Mouse (Mus musculus): ENCODE measurements around the gene Strn3. TPM values are rescaled to one million over a fixed set of nuclear protein-coding genes. Genes with fewer than 3 reads are reported as not detected.
"Not testable (repeated sequence)": the region's sequence is repeated elsewhere in the genome, so short reads cannot be mapped to it uniquely, and the experiment has no call there.

Strn3 gene
- polyA plus RNA-seq, 1 experiment from 2014 or later, result 41.5 TPM

DNA sequence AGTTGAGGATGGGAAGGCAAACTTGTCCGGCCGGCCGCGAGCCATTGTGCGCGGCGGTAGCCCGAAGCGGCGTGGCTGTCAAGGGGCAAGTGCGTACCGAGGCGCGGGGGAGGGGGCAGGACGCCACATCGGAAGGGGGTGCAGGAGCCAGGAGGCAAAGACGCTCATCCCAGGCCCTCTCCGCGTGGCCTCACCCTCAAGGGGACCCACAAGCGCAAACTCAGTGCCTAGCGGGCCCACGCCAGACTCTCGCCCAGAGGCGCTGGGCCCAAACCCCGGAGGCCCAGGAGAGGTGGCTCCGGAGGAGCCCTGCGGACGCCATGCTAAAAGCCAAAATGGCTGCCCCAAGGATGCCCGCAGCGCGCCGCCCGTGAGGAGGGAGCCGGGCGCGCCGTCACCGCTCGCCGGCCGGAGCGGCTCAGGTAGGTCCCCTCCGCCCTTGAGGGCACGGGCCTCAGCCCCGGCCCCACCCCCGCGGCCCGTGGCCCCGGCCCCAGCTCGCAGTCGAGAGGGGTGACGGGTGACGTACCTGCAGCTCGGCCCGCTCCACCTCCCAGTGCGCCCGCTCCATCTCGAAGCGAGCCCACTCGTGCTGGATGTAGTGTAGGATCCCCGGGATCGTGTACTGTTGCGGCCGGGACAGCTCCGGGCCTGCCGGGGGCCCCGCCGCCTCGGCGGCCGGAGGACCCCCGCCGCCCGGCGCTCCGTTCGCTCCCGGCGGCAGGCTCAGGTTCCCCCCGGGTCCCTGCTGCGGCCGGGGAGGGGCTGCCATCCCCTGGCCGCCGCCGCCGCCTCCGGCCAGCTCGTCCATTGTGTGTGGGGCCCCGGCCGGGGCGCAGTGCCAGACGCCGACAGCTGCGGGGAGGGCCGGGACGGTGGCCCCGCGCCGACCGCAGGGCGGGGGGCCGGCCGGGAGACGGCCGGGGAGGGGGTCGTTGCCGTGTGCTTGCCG is 528 bp downstream of the Strn3 start, which contains the start of gene Ap4s1:
TSS of gene Ap4s1 (plus strand) at position 141 of the 952 bp plus-strand sequence.
- H3K9me3 ChIP-seq (replicated peaks), result no peaks in the 10 kb centered on the region
- under 1% methylated on average over 105 of the region's 108 CpGs for WGBS
- peak within 1 kb of the TSS; percentile 100 for H3K27ac ChIP-seq
- H3K4me3 ChIP-seq, result peak within 1 kb of the TSS; percentile 97
- H3K27me3 ChIP-seq (ENCODE audit: low read depth, poor library complexity, severe bottlenecking), result no peaks in the 10 kb centered on the region
- DNase-seq (ENCODE audit: low spot score), result peak; percentile 85
- peaks cover 13% of the 10 kb centered on the region; the same call in 1 of the 2 replicates for H3K4me1 ChIP-seq
- H3K36me3 ChIP-seq, result no peaks in the 10 kb centered on the region

DNA sequence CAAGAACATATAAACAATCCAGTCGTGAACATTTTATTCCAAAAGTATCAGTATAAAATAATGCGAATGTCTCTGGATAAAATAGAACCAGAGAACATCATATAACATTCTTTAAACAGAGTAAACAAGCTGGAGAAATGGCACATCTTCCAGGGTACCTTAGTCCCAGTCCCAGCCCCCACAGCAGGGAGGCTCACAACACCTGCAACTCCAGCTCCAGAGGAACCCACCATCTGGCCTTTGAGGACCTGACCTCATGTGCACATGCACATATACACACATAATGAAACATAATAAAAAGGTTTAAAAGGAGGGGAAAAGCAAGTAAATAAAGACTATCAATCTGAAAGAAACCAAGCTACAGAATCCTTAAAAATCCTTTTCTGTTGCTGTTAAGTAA is 3.2 kb downstream of the Strn3 start:
- H3K9me3 ChIP-seq (replicated peaks), result no peaks in the 10 kb centered on the region

GRCm38 (mm10) chr12:51678844-51679243 is 12.9 kb downstream of the Strn3 start:
- no peaks in the 10 kb centered on the region for H3K9me3 ChIP-seq (replicated peaks)
- no peaks in the 10 kb centered on the region for H3K4me1 ChIP-seq
- H3K27me3 ChIP-seq (ENCODE audit: low read depth, poor library complexity, severe bottlenecking), result no peaks in the 10 kb centered on the region
- no peak overlapping the region for H3K27ac ChIP-seq
- H3K36me3 ChIP-seq, result peaks cover 9% of the 10 kb centered on the region; the same call in 1 of the 2 replicates
- 85% methylated on average over 1 of the region's 1 CpGs for WGBS
- no peak overlapping the region for H3K4me3 ChIP-seq
- DNase-seq (ENCODE audit: low spot score), result no peak

More for the DNA sequence above, 3.2 kb downstream of the Strn3 start:
- 93% methylated on average over 2 of the region's 2 CpGs for whole genome bisulfite sequencing
- H3K27ac ChIP-seq, result no peak overlapping the region
- H3K4me3 ChIP-seq, result no peak overlapping the region
- no peaks in the 10 kb centered on the region for H3K27me3 ChIP-seq (ENCODE audit: low read depth, poor library complexity, severe bottlenecking)
- peaks cover 4% of the 10 kb centered on the region; the same call in 1 of the 2 replicates for H3K36me3 ChIP-seq
- H3K4me1 ChIP-seq, result peaks cover 13% of the 10 kb centered on the region; the same call in 1 of the 2 replicates
- DNase-seq (ENCODE audit: low spot score), result no peak

- Histone ChIP-seq H3K27me3 (ENCODE audit: low read depth, poor library complexity, severe bottlenecking) (no peaks in the 10 kb centered on the region), H3K4me3 (no peak overlapping the region), H3K4me1 (peaks cover 8% of the 10 kb centered on the region; the same call in 1 of the 2 replicates), H3K36me3 (0 out of 2 replicates have a peak, but pooled peaks cover 3% of the 10 kb centered on the region), H3K27ac (no peak overlapping the region), H3K9me3 (replicated peaks) (no peaks in the 10 kb centered on the region)
- DNase-seq (ENCODE audit: low spot score), result no peak
- WGBS, result 78% methylated on average over 2 of the region's 2 CpGs
These were observed 15.3 kb downstream of the Strn3 start for GRCm38 (mm10) chr12:51676442-51676841.

DNA sequence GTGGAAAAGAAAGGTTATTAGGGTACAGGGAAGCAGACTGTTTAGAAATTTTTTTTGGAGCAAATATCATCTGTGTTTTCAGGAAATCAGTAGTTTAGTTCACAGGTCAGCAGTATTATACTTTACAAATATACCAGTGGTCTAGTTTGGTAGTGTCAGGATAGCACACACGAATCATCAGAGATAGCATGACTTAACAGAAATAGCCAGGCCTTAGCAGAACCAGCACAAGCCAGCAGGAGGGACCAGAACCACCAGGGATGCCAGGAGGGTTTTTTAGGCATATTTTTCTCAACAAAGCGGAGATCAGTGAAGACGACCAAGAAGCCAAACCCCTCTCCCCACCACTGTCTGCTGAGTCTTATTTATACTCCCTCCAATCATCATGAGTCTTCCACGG is 18.4 kb downstream of the Strn3 start:
- H3K36me3 ChIP-seq, result no peaks in the 10 kb centered on the region
- WGBS, result 72% methylated on average over 4 of the region's 4 CpGs
- no peaks in the 10 kb centered on the region for H3K27me3 ChIP-seq (ENCODE audit: low read depth, poor library complexity, severe bottlenecking)
- H3K4me3 ChIP-seq, result no peak overlapping the region
- peaks cover 9% of the 10 kb centered on the region; the same call in 1 of the 2 replicates for H3K4me1 ChIP-seq
- no peak for DNase-seq (ENCODE audit: low spot score)
- H3K9me3 ChIP-seq (replicated peaks), result no peaks in the 10 kb centered on the region
- no peak overlapping the region for H3K27ac ChIP-seq

DNA sequence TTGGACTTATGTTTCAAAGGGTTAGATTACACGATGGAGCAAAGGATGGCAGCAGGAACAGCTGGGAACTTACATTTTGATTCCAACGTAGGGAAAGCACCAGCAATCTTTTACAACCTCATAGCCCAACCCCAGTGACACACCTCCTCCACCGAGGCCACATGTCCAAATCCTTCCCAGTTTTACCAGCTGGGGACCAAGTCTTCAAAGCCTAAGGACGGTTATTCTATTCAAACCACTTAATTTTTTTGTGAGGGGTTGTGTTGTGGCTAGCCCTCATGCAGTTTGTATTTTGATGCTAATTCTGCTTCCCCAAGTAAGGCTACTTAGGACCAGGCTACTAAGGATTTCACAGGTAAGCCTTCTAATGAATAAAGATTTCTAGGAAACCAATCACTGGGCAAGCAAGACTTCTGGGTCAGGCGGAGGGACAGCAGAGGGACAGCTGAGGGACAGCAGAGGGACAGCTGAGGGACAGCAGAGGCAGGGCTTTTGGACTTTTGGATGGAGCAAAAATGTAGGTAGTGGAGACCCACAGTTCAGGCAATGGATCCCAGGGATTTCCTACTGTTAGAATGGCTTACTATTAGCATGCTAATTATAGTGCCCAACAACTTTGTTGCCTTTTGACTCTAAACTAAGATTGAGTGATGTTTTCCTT is 20.3 kb downstream of the Strn3 start:
- no peak for DNase-seq (ENCODE audit: low spot score)
- Histone ChIP-seq H3K4me3 (no peak overlapping the region), H3K27ac (no peak overlapping the region), H3K36me3 (no peaks in the 10 kb centered on the region), H3K4me1 (peaks cover 9% of the 10 kb centered on the region; the same call in 1 of the 2 replicates), H3K27me3 (ENCODE audit: low read depth, poor library complexity, severe bottlenecking) (no peaks in the 10 kb centered on the region), H3K9me3 (replicated peaks) (no peaks in the 10 kb centered on the region)
- WGBS, result 33% methylated on average over 5 of the region's 5 CpGs

- no peaks in the 10 kb centered on the region for H3K36me3 ChIP-seq
- H3K4me3 ChIP-seq, result no peak overlapping the region
- H3K27me3 ChIP-seq (ENCODE audit: low read depth, poor library complexity, severe bottlenecking), result no peaks in the 10 kb centered on the region
- 84% methylated on average over 4 of the region's 4 CpGs for WGBS
- no peak overlapping the region for H3K27ac ChIP-seq
- no peaks in the 10 kb centered on the region for H3K9me3 ChIP-seq (replicated peaks)
- H3K4me1 ChIP-seq, result 0 out of 2 replicates have a peak, but pooled peaks cover 4% of the 10 kb centered on the region
- DNase-seq (ENCODE audit: low spot score), result no peak
These were observed 24.8 kb downstream of the Strn3 start for GRCm38 (mm10) chr12:51666708-51667430.

GRCm38 (mm10) chr12:51663908-51664307 is 27.8 kb downstream of the Strn3 start:
- H3K36me3 ChIP-seq, result no peaks in the 10 kb centered on the region
- no peaks in the 10 kb centered on the region for H3K9me3 ChIP-seq (replicated peaks)
- H3K27ac ChIP-seq, result no peak overlapping the region
- no peaks in the 10 kb centered on the region for H3K4me1 ChIP-seq
- no peak for DNase-seq (ENCODE audit: low spot score)
- H3K27me3 ChIP-seq (ENCODE audit: low read depth, poor library complexity, severe bottlenecking), result no peaks in the 10 kb centered on the region
- no peak overlapping the region for H3K4me3 ChIP-seq

GRCm38 (mm10) chr12:51663011-51663410 is 28.7 kb downstream of the Strn3 start:
- no peaks in the 10 kb centered on the region for H3K9me3 ChIP-seq (replicated peaks)
- no peaks in the 10 kb centered on the region for H3K36me3 ChIP-seq
- DNase-seq (ENCODE audit: low spot score), result no peak
- no peak overlapping the region for H3K27ac ChIP-seq
- no peaks in the 10 kb centered on the region for H3K4me1 ChIP-seq
- H3K27me3 ChIP-seq (ENCODE audit: low read depth, poor library complexity, severe bottlenecking), result no peaks in the 10 kb centered on the region
- no peak overlapping the region for H3K4me3 ChIP-seq

GRCm38 (mm10) chr12:51655944-51656465 is 35.7 kb downstream of the Strn3 start:
- H3K27ac ChIP-seq, result no peak overlapping the region
- peaks cover 35% of the 10 kb centered on the region for H3K36me3 ChIP-seq
- 88% methylated on average over 1 of the region's 1 CpGs for WGBS
- no peaks in the 10 kb centered on the region for H3K4me1 ChIP-seq
- H3K4me3 ChIP-seq, result no peak overlapping the region
- no peaks in the 10 kb centered on the region for H3K27me3 ChIP-seq (ENCODE audit: low read depth, poor library complexity, severe bottlenecking)
- no peaks in the 10 kb centered on the region for H3K9me3 ChIP-seq (replicated peaks)
- no peak for DNase-seq (ENCODE audit: low spot score)

DNA sequence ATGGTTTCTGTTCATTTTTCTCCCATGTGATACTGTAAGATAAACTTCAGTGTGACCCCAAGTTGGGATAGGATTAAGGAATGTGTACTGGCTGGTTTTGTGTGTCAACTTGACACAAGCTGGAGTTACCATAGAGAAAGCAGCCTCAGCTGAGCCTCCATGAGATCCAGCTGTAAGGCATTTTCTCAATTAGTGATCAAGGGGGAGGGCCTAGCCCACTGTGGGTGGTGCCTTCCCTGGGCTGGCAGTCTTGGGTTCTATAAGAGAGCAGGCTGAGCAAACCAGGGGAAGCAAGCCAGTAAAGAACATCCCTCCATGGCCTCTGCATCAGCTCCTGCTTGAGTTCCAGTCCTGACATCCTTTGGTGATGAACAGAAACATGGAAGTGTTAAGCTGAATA is 42.3 kb downstream of the Strn3 start:
- H3K4me1 ChIP-seq; H3K27ac ChIP-seq; H3K9me3 ChIP-seq (replicated peaks); H3K4me3 ChIP-seq; DNase-seq (ENCODE audit: low spot score); H3K27me3 ChIP-seq (ENCODE audit: low read depth, poor library complexity, severe bottlenecking): not testable (repeated sequence)
- H3K36me3 ChIP-seq, result peaks cover 74% of the 10 kb centered on the region

DNA sequence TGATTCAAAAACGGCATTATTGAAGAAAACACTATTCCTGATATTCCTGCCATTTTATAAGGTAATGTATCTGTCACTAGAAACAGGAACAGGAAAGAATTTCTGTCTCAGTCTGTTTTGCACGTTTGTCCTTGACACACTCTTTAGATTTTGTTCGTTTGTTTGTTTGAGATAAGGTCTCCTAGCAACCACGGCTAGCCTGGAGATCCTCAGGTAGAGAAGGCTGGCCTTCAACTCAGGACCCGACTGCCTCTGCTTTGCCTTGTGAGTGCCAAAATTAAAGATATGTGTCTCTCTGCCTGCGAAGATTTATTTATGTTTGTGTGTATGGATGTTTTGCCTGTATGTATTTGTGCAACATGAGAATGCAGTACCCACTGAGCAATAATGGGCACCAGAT is 49.8 kb downstream of the Strn3 start:
- H3K4me3 ChIP-seq, result no peak overlapping the region
- peaks cover 33% of the 10 kb centered on the region for H3K36me3 ChIP-seq
- DNase-seq (ENCODE audit: low spot score), result no peak
- H3K4me1 ChIP-seq, result no peaks in the 10 kb centered on the region
- H3K27ac ChIP-seq, result no peak overlapping the region
- H3K27me3 ChIP-seq (ENCODE audit: low read depth, poor library complexity, severe bottlenecking), result no peaks in the 10 kb centered on the region
- 57% methylated on average over 6 of the region's 6 CpGs for whole genome bisulfite sequencing
- H3K9me3 ChIP-seq (replicated peaks), result no peaks in the 10 kb centered on the region

Measured in limb, embryonic 10.5 days (tissue).